Mouse (Mus musculus): ENCODE measurements around the gene Asphd2.

The Asphd2 gene

DNA sequence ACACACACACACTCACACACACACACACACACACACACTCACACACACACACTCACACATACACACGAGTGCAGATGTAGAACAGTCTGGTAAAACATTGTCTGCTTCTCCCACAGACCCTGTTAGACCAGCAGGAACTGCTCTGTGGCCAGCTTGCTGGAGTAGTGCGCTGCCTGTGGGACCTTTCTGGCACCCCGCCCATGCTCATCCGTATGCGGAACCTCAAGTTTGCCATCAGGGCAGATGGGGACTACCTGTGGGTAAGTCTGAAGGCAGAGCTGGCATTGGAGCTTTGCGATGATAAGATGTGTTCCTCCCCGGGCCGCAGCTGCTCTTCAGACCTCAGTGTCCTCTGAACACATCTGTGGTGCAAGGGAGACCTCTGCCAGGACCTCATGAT is 45.5 kb downstream of the Asphd2 start:
- no peak for DNase-seq (ENCODE audit: low read depth)

GRCm38 (mm10) chr5:112346211-112346965 is 48.3 kb downstream of the Asphd2 start:
- no peak for DNase-seq (ENCODE audit: low read depth)

- no peak for DNase-seq (ENCODE audit: low read depth)
These were observed 50.3 kb downstream of the Asphd2 start for GRCm38 (mm10) chr5:112344092-112344960.

DNA sequence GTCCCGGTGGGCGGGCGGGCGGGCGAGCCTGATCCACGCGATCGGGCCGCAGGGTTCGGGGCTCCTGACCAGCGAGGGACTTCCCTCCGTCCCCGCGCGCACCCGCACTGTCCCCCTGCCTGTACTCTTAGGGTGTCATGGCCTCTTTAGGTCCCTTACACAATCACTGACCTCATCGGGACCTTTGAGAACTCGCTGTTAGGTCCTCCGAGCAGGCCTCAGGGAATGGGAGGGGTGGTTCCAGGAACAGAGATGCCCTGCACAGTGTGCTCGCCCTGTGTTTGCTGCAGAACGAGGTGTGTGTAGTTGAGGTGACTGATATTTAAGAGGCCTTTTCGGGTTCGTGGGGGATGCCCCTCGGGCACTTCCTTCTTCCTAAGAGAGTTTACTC is 51.5 kb downstream of the Asphd2 start:
- DNase-seq (ENCODE audit: low read depth), result peak; percentile 54

DNA sequence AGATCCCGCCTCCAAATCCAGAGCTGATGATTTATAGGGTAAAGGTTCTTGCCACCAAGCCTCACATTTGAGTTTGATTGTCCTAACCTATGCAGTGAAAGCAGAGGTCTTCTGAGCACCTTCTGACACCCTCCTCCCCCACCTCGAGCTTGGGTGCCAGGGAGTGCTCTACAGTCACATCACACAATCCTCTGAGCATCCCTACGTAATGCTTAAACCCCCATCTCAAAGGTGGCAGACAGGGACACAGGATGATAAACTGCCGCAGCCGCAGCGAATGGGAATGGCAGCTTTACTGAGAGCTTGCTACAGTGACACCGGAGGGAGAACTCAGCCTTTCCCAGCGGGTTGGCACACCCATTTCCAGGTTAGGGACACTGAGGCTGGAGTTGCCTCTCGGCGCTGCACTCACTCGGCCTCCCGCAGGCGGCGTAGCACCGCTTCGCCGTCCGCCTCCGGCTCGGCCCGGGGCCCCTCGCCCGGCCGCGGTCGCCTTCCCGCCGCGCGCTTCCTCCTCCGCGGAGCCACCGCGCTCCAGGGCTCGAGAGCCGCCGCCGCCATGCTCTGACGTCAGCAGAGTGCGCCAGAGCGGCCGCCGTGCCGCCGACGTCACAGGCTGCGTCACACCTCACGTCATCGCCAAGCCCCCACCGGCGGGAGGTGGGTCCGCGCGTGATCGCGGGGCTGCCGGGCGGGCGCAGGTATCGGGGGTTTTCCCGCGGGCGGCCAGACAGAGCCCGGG is 52.0 kb downstream of the Asphd2 start, which contains the start of the genes Srrd and Hps4:
TSS of gene Srrd (minus strand) at position 578 of the 742 bp plus-strand sequence.
TSS of gene Hps4 (plus strand) at position 621 of the 742 bp plus-strand sequence.
- peak; percentile 92 for DNase-seq (ENCODE audit: low read depth)

DNA sequence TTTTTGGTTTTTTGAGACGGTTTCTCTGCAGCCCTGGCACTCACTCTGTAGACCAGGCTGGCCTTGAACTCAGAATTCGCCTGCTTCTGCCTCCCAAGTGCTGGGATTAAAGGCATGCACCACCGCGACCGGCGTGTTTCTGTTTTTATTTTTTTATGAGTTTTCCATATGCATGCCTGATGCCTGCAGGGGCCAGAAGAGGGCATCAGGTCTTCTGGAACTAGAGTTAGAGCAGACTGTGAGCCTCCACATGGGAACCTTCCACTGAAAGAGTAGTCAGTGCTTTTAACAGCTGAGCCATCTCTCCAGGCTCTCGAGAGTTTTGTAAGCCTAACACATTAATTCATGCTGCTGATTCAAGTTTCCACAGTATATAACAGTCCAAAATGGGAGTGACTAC is 55.5 kb downstream of the Asphd2 start:
- peak; percentile 34 for DNase-seq (ENCODE audit: low read depth)

GRCm38 (mm10) chr5:112337004-112337403 is 57.7 kb downstream of the Asphd2 start:
- no peak for DNase-seq (ENCODE audit: low read depth)

- peak; percentile 72 for DNase-seq (ENCODE audit: low read depth)
These were observed 59.2 kb downstream of the Asphd2 start for GRCm38 (mm10) chr5:112335473-112335872.
